Mouse (Mus musculus): ENCODE measurements around the gene Lrmda. TPM values are rescaled to one million over a fixed set of nuclear protein-coding genes. Genes with fewer than 3 reads are reported as not detected.

Lrmda gene
- total RNA-seq, 2 experiments from 2014 or later, result 0.66 to 0.97 TPM

GRCm38 (mm10) chr14:22035900-22036299, 16.4 kb downstream of the Lrmda start:
- intact Hi-C loops (cut with DNase I), result loop anchor here (1.0 kb wide), 1 partner anchor 16 kb away; no protein-coding TSS in a partner anchor
- DNase-seq (ENCODE audit: low spot score in 2 of 2), result no peak

DNA sequence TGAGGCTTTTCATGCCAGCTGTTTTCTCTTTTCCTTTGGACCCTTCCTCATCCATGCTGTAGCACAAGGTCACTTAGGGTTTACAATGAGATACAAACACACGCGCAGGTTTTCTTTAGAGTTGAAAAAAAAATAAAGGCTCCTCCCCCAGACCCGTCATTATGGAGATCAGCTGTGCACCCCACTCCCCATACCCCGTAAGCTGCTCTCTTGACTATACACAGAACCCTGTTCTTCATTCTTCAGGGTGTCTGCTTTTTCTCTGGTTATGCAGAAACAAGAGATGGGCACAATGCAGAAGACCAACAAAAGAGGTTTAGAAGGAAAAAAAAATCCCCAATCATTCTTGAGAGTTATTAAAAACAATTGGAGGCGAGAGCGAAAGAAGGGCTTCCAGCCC, 16.8 kb downstream of the Lrmda start:
- DNase-seq (ENCODE audit: low spot score in 2 of 2), result no peak
- intact Hi-C loops (cut with DNase I), result loop anchor here (1.0 kb wide), 1 partner anchor 16 kb away; no protein-coding TSS in a partner anchor

GRCm38 (mm10) chr14:22036802-22037497, 17.4 kb downstream of the Lrmda start:
- no peak for DNase-seq (ENCODE audit: low spot score in 2 of 2)
- intact Hi-C loops (cut with DNase I), result loop anchor here (1.0 kb wide), 1 partner anchor 17 kb away; no protein-coding TSS in a partner anchor

- intact Hi-C loops (cut with DNase I), result no loop called here
- no peak for DNase-seq (ENCODE audit: low spot score in 2 of 2)
These were observed 18.1 kb downstream of the Lrmda start for GRCm38 (mm10) chr14:22037498-22038131.

GRCm38 (mm10) chr14:22042146-22042545, 22.6 kb downstream of the Lrmda start:
- intact Hi-C loops (cut with DNase I), result no loop called here
- no peak for DNase-seq (ENCODE audit: low spot score in 2 of 2)

- intact Hi-C loops (cut with DNase I), result no loop called here
- no peak for DNase-seq (ENCODE audit: low spot score in 2 of 2)
These were observed 23.9 kb downstream of the Lrmda start for GRCm38 (mm10) chr14:22043420-22043819.

GRCm38 (mm10) chr14:22046262-22046856, 26.8 kb downstream of the Lrmda start:
- intact Hi-C loops (cut with DNase I), result no loop called here
- DNase-seq (ENCODE audit: low spot score in 2 of 2), result no peak

- intact Hi-C loops (cut with DNase I), result no loop called here
- DNase-seq (ENCODE audit: low spot score in 2 of 2), result no peak
These were observed 28.8 kb downstream of the Lrmda start for GRCm38 (mm10) chr14:22048068-22048899.

- no peak for DNase-seq (ENCODE audit: low spot score in 2 of 2)
- intact Hi-C loops (cut with DNase I), result no loop called here
These were observed 29.3 kb downstream of the Lrmda start for GRCm38 (mm10) chr14:22048900-22049199.

DNA sequence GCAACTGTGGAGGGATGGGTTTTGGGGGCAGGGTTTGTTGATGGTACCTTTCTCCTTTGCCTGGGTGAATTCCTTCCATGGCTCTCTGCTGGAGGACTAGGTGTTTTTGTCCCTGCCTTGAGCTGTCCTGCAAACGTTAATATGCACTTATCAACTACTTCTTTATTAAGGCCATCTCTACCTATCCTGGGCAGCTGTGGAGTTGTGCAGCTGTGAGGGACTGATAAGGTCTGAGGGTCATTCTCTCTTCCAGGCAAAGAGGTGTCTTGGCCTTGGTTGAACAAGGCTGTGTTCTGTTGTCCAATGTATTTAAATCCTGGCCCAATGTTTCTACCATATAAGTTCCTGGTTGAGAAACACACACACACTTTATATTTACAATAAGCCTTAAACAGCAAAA, 29.8 kb downstream of the Lrmda start:
- DNase-seq (ENCODE audit: low spot score in 2 of 2), result no peak
- intact Hi-C loops (cut with DNase I), result no loop called here

DNA sequence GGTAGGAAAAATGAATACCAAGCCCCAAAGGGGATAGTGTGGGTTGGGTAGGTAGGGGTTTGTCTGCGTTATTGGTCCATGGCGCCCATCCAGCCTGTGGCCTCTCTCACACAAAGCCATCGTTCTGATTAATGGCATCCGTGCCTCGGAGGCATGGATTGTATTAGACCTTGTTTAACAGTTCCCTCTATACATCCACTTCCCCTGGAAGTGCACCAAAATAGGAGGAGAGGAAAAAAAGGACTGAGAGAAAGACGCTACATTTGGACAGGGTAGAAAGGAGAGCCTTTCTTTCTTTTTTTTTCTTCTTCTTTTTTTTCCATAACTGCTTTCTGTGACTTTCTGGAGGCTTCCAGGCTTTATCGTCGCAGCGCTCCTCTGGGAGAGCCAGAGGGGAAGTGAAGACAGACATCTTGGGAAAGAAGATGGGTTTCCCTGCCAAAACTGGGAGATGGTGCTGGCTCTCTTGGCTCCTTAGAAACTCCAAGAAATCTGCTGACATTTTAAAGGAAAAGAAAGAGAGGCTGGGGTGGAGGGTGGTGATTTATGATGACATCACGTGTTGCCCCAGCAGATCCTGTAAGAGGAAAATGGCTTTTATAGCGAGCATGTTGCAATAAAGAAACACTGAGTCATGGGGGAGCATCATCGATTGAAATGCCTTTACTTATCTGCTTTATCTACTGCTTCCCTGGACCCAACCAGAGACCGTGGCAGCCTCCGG, 32.6 kb downstream of the Lrmda start:
- DNase-seq (ENCODE audit: low spot score in 2 of 2), result peak in 1 of 2 experiments; percentile 5

GRCm38 (mm10) chr14:22055630-22056029, 36.1 kb downstream of the Lrmda start:
- intact Hi-C loops (cut with DNase I), result no loop called here

More for the DNA sequence above, 32.6 kb downstream of the Lrmda start:
- intact Hi-C loops (cut with DNase I), result no loop called here

GRCm38 (mm10) chr14:22056246-22056645, 36.7 kb downstream of the Lrmda start:
- DNase-seq (ENCODE audit: low spot score in 2 of 2), result no peak
- intact Hi-C loops (cut with DNase I), result no loop called here

More at GRCm38 (mm10) chr14:22055630-22056029, 36.1 kb downstream of the Lrmda start:
- DNase-seq (ENCODE audit: low spot score in 2 of 2), result no peak

DNA sequence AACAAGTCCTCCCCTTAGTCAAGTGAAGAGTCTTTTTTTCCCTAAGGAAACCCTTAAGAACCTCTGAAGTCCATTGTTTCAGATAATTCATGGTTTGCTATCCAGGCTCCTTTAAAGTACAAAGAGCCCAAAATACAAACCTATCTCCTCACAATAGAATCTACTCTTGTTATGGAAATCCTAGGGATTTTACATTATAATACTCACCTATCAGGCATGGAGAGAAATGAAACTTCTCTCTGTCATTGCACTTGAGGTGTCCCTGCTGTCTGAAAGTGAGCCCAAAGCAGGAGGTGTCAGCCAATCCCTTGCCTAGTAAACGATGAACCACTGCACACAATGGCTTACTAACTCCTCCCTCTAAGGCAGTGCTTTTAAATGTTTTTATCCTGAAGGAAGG, 39.2 kb downstream of the Lrmda start:
- DNase-seq (ENCODE audit: low spot score in 2 of 2), result no peak
- intact Hi-C loops (cut with DNase I), result no loop called here

DNA sequence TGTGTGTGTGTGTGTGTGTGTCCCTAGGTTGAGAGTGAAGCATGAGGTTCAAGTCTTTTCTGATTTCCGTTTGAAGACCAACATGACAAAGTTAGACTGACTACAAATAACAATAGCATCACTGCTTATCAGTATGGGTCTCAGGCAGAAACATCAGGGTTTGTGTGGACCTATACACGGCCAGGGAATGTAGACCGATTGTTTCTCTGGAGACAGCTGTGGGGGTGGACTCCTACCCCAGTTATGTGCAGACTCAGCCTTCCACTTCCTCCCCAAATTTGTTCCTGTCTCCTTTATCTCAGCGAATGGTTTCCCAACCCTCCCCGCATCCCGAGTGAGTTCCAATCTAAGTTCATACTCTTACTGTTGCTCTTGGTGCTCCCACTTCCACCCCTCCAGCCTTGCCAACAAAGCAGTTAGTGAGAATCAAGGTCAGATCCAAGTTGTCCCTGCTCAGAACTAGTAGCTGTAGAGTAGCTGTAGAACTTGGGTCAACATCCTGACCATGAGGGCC, 39.9 kb downstream of the Lrmda start:
- no peak for DNase-seq (ENCODE audit: low spot score in 2 of 2)
- intact Hi-C loops (cut with DNase I), result no loop called here

DNA sequence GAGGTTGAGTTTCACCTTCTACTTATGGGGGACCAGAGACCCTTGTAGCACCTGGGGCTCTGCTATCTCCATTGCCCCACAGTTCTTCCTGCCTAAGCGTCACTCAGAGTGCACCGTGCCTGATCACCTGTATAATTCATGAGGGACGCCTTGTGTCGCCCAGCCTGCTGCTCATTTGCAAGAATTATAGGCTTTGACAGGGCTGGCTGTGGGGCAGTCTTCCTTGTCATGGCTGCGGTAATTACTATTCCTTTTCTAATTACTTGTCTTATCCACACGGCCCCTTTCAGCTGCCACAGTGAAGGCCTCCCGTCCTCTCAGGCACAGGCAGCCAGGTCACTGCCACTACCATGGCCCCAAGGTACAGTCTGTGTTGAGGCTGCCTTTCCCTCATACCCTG, 41.3 kb downstream of the Lrmda start:
- intact Hi-C loops (cut with DNase I), result no loop called here

GRCm38 (mm10) chr14:22062117-22062855, 42.8 kb downstream of the Lrmda start:
- intact Hi-C loops (cut with DNase I), result no loop called here
- no peak for DNase-seq (ENCODE audit: low spot score in 2 of 2)

More for the DNA sequence above, 41.3 kb downstream of the Lrmda start:
- no peak for DNase-seq (ENCODE audit: low spot score in 2 of 2)

- intact Hi-C loops (cut with DNase I), result no loop called here
- DNase-seq (ENCODE audit: low spot score in 2 of 2), result no peak
These were observed 49.7 kb downstream of the Lrmda start for GRCm38 (mm10) chr14:22069169-22069568.
